Mouse (Mus musculus): ENCODE measurements around the gene Tmem30b. TPM values are rescaled to one million over a fixed set of nuclear protein-coding genes. Genes with fewer than 3 reads are reported as not detected.

Tmem30b gene
- polyA plus RNA-seq, 1 experiment from 2014 or later, result 0.58 TPM

- WGBS, result 82% methylated on average over 16 of the region's 16 CpGs
- Histone ChIP-seq H3K9me3 (ENCODE audit: control insufficient read depth, low read length) (no peaks in the 10 kb centered on the region), H3K36me3 (ENCODE audit: control insufficient read depth, insufficient read depth, low read length) (no peaks in the 10 kb centered on the region), H3K27ac (ENCODE audit: low read depth, low read length) (no peak overlapping the region), H3K9ac (ENCODE audit: low read depth, low read length) (no peak overlapping the region), H3K4me1 (replicated peaks; ENCODE audit: control insufficient read depth, insufficient read depth, low read length) (no peaks in the 10 kb centered on the region), H3K4me3 (ENCODE audit: low read depth, low read length) (no peak overlapping the region), H3K4me2 (no peak overlapping the region), H3K27me3 (replicated peaks; ENCODE audit: control insufficient read depth, insufficient read depth, low read length) (no peaks in the 10 kb centered on the region)
- DNase-seq (ENCODE audit: low spot score) (no peak), ATAC-seq (replicated peaks; ENCODE audit: low FRiP score) (no peak)
These were observed 52.2 kb downstream of the Tmem30b start for GRCm38 (mm10) chr12:73493929-73494530.

Other genes with a start within 250 kb of the Tmem30b start
- 5.7 and 6.4 TPM in 2 replicates for gene Prkch, start 38.4 kb upstream of the Tmem30b start, polyA plus RNA-seq (2014; fragmentation: Nextera tagmentation; extraction: Ambion mirVana)